Mouse (Mus musculus): Measurements from ENCODE around the gene Gm20498. TPM values are rescaled to one million over a fixed set of nuclear protein-coding genes. Genes with fewer than 3 reads are reported as not detected.
A peak's percentile ranks its signal among the peaks of the same experiment; 100 is the strongest.
"Not testable (repeated sequence)": the region's sequence is repeated elsewhere in the genome, so short reads cannot be mapped to it uniquely, and the experiment has no call there.

Gm20498 gene
- polyA plus RNA-seq, 1 experiment: 30.2 TPM

- H3ac ChIP-seq (ENCODE audit: control insufficient read depth, insufficient read length, low read depth): no peak overlapping the region
- no peaks in the 10 kb centered on the region for H3K27me3 ChIP-seq (ENCODE audit: control insufficient read depth, insufficient read depth, insufficient read length)
- no peaks in the 10 kb centered on the region for H3K79me3 ChIP-seq (ENCODE audit: low read depth)
- no peak for TF ChIP-seq MAX (IDR thresholded peaks at IDR 0.05)
- TF ChIP-seq CEBPB (IDR thresholded peaks at IDR 0.05; ENCODE audit: low read depth): no peak
- no peak for TF ChIP-seq CTCF (IDR thresholded peaks at IDR 0.05; ENCODE audit: control insufficient read depth, insufficient read depth, insufficient read length)
- TF ChIP-seq MYOD1 (IDR thresholded peaks at IDR 0.05; ENCODE audit: control insufficient read depth, insufficient read length, low read depth): no peak
- no peak for TF ChIP-seq USF1 (IDR thresholded peaks at IDR 0.05; ENCODE audit: low read depth)
- TF ChIP-seq MYOG (IDR thresholded peaks at IDR 0.05; ENCODE audit: control insufficient read depth, extremely low read depth, insufficient read length): no peak
- no peak for TF ChIP-seq FOSL1 (IDR thresholded peaks at IDR 0.05; ENCODE audit: insufficient read depth, low read length, poor library complexity, severe bottlenecking)
- no peak overlapping the region for H3K4me3 ChIP-seq (ENCODE audit: insufficient read depth, poor library complexity, severe bottlenecking)
- no peaks in the 10 kb centered on the region for H3K36me3 ChIP-seq (ENCODE audit: control insufficient read depth, insufficient read depth)
- H3K79me2 ChIP-seq (ENCODE audit: control insufficient read depth, insufficient read depth): no peaks in the 10 kb centered on the region
Measured at GRCm38 (mm10) chr12:81408966-81409365, 123.7 kb downstream of the Gm20498 start.

- Histone ChIP-seq H3K4me3 (ENCODE audit: insufficient read depth, poor library complexity, severe bottlenecking) (no peak overlapping the region), H3K36me3 (ENCODE audit: control insufficient read depth, insufficient read depth) (no peaks in the 10 kb centered on the region), H3K27me3 (ENCODE audit: control insufficient read depth, insufficient read depth, insufficient read length) (no peaks in the 10 kb centered on the region), H3K79me2 (ENCODE audit: control insufficient read depth, insufficient read depth) (no peaks in the 10 kb centered on the region), H3K79me3 (ENCODE audit: low read depth) (no peaks in the 10 kb centered on the region), H3ac (ENCODE audit: control insufficient read depth, insufficient read length, low read depth) (no peak overlapping the region)
- TF ChIP-seq FOSL1 (IDR thresholded peaks at IDR 0.05; ENCODE audit: insufficient read depth, low read length, poor library complexity, severe bottlenecking) (no peak), USF1 (IDR thresholded peaks at IDR 0.05; ENCODE audit: low read depth) (no peak), MYOD1 (IDR thresholded peaks at IDR 0.05; ENCODE audit: control insufficient read depth, insufficient read length, low read depth) (no peak), MYOG (IDR thresholded peaks at IDR 0.05; ENCODE audit: control insufficient read depth, extremely low read depth, insufficient read length) (no peak), CEBPB (IDR thresholded peaks at IDR 0.05; ENCODE audit: low read depth) (no peak), CTCF (IDR thresholded peaks at IDR 0.05; ENCODE audit: control insufficient read depth, insufficient read depth, insufficient read length) (peak; percentile 35)
Measured at GRCm38 (mm10) chr12:81402187-81402586, 130.5 kb downstream of the Gm20498 start.

GRCm38 (mm10) chr12:81379364-81379763 lies 153.3 kb downstream of the Gm20498 start, which contains the start of gene Gm4787:
Gene Gm4787 (minus strand): TSS chr12:81379464.
- not testable (repeated sequence) for H3K79me3 ChIP-seq (ENCODE audit: low read depth); H3K4me3 ChIP-seq (ENCODE audit: insufficient read depth, poor library complexity, severe bottlenecking); H3K79me2 ChIP-seq (ENCODE audit: control insufficient read depth, insufficient read depth); H3K36me3 ChIP-seq (ENCODE audit: control insufficient read depth, insufficient read depth); H3K27me3 ChIP-seq (ENCODE audit: control insufficient read depth, insufficient read depth, insufficient read length); H3ac ChIP-seq (ENCODE audit: control insufficient read depth, insufficient read length, low read depth)

GRCm38 (mm10) chr12:81333841-81334240 lies 198.9 kb downstream of the Gm20498 start:
- H3K27me3 ChIP-seq (ENCODE audit: control insufficient read depth, insufficient read depth, insufficient read length): peaks cover 36% of the 10 kb centered on the region
- no peak overlapping the region for H3ac ChIP-seq (ENCODE audit: control insufficient read depth, insufficient read length, low read depth)
- no peak for TF ChIP-seq MAX (IDR thresholded peaks at IDR 0.05)
- no peaks in the 10 kb centered on the region for H3K79me3 ChIP-seq (ENCODE audit: low read depth)
- H3K36me3 ChIP-seq (ENCODE audit: control insufficient read depth, insufficient read depth): no peaks in the 10 kb centered on the region
- H3K4me3 ChIP-seq (ENCODE audit: insufficient read depth, poor library complexity, severe bottlenecking): no peak overlapping the region
- no peaks in the 10 kb centered on the region for H3K79me2 ChIP-seq (ENCODE audit: control insufficient read depth, insufficient read depth)

GRCm38 (mm10) chr12:81332875-81333421 lies 199.8 kb downstream of the Gm20498 start, which contains the start of gene Slc8a3:
Gene Slc8a3 (minus strand): TSS chr12:81333180.
- Histone ChIP-seq H3K36me3 (ENCODE audit: control insufficient read depth, insufficient read depth) (no peaks in the 10 kb centered on the region), H3K4me3 (ENCODE audit: insufficient read depth, poor library complexity, severe bottlenecking) (no peak within 1 kb of the TSS), H3K79me2 (ENCODE audit: control insufficient read depth, insufficient read depth) (no peaks in the 10 kb centered on the region), H3K79me3 (ENCODE audit: low read depth) (no peaks in the 10 kb centered on the region), H3K27me3 (ENCODE audit: control insufficient read depth, insufficient read depth, insufficient read length) (peaks cover 36% of the 10 kb centered on the region), H3ac (ENCODE audit: control insufficient read depth, insufficient read length, low read depth) (no peak within 1 kb of the TSS)
- TF ChIP-seq MYOD1 (IDR thresholded peaks at IDR 0.05; ENCODE audit: control insufficient read depth, insufficient read length, low read depth) (no peak), USF1 (IDR thresholded peaks at IDR 0.05; ENCODE audit: low read depth) (no peak), MAX (IDR thresholded peaks at IDR 0.05) (no peak), FOSL1 (IDR thresholded peaks at IDR 0.05; ENCODE audit: insufficient read depth, low read length, poor library complexity, severe bottlenecking) (no peak), CTCF (IDR thresholded peaks at IDR 0.05; ENCODE audit: control insufficient read depth, insufficient read depth, insufficient read length) (no peak), MYOG (IDR thresholded peaks at IDR 0.05; ENCODE audit: control insufficient read depth, extremely low read depth, insufficient read length) (no peak), CEBPB (IDR thresholded peaks at IDR 0.05; ENCODE audit: low read depth) (no peak)

- no peak for TF ChIP-seq MYOG (IDR thresholded peaks at IDR 0.05; ENCODE audit: control insufficient read depth, extremely low read depth, insufficient read length)
- TF ChIP-seq USF1 (IDR thresholded peaks at IDR 0.05; ENCODE audit: low read depth): no peak
- no peak for TF ChIP-seq MAX (IDR thresholded peaks at IDR 0.05)
- no peak for TF ChIP-seq CEBPB (IDR thresholded peaks at IDR 0.05; ENCODE audit: low read depth)
- no peak for TF ChIP-seq FOSL1 (IDR thresholded peaks at IDR 0.05; ENCODE audit: insufficient read depth, low read length, poor library complexity, severe bottlenecking)
- no peak for TF ChIP-seq CTCF (IDR thresholded peaks at IDR 0.05; ENCODE audit: control insufficient read depth, insufficient read depth, insufficient read length)
- TF ChIP-seq MYOD1 (IDR thresholded peaks at IDR 0.05; ENCODE audit: control insufficient read depth, insufficient read length, low read depth): no peak
- Histone ChIP-seq H3K36me3 (ENCODE audit: control insufficient read depth, insufficient read depth) (no peaks in the 10 kb centered on the region), H3ac (ENCODE audit: control insufficient read depth, insufficient read length, low read depth) (no peak overlapping the region), H3K79me3 (ENCODE audit: low read depth) (no peaks in the 10 kb centered on the region), H3K27me3 (ENCODE audit: control insufficient read depth, insufficient read depth, insufficient read length) (peaks cover 36% of the 10 kb centered on the region), H3K79me2 (ENCODE audit: control insufficient read depth, insufficient read depth) (no peaks in the 10 kb centered on the region), H3K4me3 (ENCODE audit: insufficient read depth, poor library complexity, severe bottlenecking) (no peak overlapping the region)
Measured at GRCm38 (mm10) chr12:81331937-81332874, 200.5 kb downstream of the Gm20498 start.
